Mouse (Mus musculus): ENCODE measurements around the gene Oosp1.

DNA sequence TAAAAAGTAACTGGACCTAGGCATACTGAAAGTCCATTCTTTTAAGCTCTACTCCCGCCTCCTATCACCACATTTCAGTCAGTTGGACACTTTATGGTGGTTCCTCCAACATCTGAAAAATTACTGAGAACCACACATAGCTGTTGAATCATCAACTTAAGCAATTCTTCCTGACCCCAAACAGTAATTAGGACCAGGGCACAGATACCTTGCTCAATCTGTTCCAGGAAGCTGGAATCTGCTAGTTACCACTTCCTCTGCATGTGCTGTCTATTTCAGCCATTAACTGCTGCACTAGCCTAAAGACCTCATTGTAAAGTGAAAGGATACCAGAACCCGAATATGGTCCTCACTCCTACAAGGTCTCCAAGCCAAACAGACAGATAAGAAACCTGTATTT is 31.8 kb downstream of the Oosp1 start:
- TF ChIP-seq CTCF (IDR thresholded peaks at IDR 0.05), result no peak
- no peak for TF ChIP-seq EP300 (IDR thresholded peaks at IDR 0.05)
